Mouse (Mus musculus) embryonic fibroblast, embryonic 13.5 days (primary cell): Measurements from ENCODE around the gene Gm28035.

Source experiments
- CTCF ChIP-seq: IDR thresholded peaks from 2 replicates; pipeline ENCODE4 v1.5.1; 2011; ENCODE audit warnings: mild to moderate bottlenecking, control low read depth, low read length, moderate library complexity, borderline replicate concordance; ENCODE audit not compliant: insufficient read depth
- POLR2A ChIP-seq: IDR thresholded peaks from 2 replicates; pipeline ENCODE4 v1.6.1; 2011; ENCODE audit warnings: low read depth, mild to moderate bottlenecking, control low read depth, low read length, moderate library complexity

- TF ChIP-seq CTCF (no peak), POLR2A (no peak)
These were observed 69.0 kb downstream of the Gm28035 start for GRCm38 (mm10) chr2:30309351-30309750.
